Mouse (Mus musculus) heart, adult 9 months (tissue): Measurements from ENCODE around the gene Slc22a23.

Source experiments
- DNase-seq, 2 experiments: peaks; one replicate each; pipeline ENCODE4 v3.0.0; 2022; ENCODE audit warnings: low spot score in 2 of 2

Gene Slc22a23

DNA sequence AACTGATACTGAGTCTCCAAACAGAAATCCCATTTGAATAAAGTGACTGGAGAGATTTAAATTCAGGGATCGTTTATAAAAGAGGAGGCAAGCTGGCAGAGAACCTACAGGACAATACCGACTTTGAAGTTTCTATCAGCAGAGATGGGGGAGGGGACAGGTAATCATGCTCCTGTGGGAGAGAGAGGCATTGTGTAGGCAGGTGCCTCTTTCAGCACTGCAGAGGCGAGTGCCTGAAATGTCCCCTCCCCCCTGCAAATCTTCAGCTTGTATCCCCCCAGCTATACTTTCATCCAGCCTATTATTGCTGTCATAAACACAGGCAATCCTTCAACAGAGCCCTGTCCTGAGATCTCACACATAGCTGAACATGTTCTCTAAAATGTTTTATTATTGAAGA is 43.4 kb downstream of the Slc22a23 start:
- DNase-seq, result no peak

DNA sequence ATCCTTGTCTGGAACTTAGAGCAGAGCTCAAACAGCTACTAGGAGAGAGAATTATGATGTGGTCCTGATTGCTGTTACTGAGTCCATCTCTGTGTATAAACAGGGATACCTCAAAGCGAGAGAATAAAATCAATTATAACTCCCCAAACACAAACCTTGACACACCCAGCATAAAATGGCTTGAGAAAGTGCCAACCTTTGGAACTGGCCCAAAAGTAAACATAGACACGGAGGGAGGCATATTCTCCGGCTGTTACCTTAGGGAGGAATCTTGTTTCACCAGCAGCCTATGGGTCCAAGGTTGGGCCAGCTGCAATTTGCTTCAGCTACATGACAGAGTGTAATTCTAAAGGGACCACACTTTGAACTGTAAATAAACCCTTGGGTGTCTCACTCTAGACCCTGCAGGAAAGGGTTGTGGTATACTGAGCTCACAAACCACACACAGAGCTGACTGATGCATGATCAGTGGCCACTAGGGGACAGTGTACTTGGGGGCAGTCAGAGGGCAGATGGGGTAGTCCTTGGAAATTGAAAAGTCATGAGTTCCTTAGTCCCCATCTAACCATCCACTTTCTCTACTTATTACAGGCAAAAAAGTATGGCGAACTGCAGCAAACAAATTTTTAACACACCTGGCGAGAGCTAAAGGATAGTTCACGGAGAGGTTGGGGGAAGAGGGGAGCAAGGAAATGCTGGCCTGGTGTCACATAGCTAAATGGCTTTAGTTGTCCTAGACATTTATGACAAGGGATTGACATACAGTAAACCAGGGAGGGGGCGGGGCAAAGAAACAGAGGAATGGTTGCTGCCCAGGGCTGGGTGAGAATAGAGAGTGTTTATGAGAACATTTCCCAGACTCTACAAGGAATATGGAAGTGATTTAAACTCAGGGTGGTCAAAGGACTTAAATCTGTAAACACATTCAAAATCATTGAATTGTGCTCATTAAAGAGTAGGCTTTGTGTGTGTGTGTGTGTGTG is 45.3 kb downstream of the Slc22a23 start:
- no peak for DNase-seq

DNA sequence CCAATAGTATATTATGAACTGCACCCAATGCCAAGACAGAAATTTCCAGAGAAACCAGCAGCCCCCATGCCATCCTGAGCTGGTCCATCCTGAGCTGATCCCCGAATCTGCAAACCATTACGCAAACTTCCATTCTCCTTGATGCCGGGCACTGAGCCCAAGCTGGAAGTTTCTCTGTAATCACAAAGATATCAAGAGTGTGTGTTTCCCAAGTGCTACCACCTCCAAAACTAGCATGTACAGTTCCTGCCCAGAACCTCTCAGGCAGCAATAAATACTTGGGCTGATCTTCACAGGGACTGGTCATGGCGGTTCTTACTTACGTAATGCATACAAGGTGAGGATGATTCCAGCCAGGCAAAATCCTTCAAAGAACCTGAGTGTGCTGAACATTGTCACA is 46.3 kb downstream of the Slc22a23 start:
- DNase-seq, result no peak

DNA sequence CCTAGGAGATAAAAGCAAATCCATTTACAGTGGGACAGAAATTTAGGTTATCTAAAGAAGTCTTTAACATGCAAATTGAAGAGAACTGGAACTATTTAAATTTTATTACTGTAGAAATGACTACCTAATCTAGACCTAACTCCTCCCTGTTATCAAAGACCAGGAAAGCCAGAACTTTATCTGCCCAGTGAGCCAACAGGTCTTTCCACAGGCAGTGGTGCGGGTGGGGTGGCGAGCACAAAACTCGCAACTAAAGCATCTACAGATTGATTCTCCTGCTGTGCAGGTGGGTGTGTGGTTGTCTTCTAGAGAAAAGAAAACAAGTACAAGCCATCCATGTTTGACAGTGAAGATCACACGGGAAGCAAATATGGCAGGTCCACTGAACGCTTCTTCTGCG is 46.9 kb downstream of the Slc22a23 start:
- no peak for DNase-seq

DNA sequence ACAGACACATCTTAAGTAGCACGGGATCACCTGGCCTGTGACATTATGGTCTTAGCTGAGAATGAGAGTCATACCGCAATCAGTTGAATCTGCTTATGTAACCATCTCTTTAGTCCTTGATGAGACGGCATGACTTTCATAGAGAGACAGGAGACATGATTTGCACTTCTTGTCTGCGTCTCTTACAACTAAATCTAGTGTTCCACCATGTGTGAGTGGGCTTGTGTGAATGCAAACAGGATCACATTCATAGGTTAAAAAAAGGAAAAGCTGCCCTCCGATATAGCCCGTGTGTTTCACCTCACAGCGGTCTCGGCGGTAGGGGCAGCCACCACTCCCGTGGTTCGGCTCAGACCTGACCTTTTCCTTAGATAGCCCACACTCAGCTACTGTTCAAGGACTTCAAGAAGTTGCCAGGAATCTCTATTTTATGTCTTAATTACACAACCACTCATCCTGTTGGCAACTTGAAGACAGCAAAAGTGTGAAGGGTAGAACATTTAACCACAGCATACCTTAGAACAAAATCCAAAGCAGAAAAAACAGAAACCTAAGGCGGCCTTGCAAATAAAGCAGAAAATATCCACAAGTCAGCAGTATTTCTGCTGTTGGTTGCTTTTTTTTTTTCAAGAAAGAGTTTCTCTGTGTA is 49.1 kb downstream of the Slc22a23 start:
- no peak for DNase-seq

DNA sequence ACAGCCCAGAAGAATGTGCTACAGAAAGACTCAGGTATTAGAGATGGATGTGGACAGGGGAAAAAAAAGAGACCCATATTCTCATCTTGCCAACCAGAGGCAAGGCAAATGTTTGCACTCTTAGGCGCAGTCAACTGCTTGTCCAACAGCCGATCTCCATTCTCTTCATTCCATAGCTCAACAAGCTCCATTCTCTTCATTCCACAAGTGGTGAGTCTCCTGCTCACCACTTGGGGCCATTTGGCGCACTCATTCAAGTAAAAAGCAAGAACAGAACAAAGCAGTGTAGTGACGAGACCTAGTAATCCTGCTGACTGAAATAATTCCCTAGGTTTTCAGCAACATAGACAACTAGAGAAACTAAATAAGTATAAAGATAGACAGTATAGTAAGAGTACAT is 50.8 kb downstream of the Slc22a23 start:
- DNase-seq, result no peak

DNA sequence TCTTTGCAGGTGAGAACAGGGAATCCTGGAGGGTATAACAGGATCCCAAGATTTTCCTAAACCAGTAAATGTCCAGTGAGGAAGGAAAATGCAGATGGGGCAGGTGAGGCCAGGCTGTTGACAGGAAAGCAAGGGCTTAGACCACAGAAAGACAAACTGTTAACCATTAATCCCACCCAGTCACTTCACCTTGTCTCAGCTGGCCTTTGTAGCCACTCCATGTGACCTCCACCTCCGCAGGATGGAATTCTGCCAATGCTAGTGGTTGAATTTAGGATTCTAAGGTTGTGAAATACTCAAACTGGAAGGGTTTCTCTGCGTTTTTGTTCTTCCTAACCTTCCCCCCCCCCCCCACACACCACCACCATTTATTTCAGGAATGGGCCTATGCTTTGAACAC is 52.9 kb downstream of the Slc22a23 start:
- DNase-seq, result no peak

DNA sequence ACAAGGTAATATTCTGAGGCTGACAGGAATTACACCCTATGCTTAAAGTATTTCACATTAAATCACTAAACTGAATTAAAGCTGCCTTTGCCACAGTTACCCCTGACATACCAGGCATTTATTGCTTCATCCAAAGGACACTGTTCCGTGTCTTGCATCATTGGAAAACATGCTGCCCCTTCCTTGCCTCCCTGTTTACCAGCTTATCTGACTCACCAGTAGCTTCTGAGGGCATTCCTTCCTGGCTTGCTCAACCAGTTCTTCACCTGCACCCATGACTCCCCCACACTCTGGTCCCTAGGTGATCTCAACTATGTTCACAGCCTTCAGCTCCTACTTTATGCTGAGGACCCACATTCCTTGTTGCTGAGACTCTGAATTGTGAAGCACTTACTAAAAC is 54.6 kb downstream of the Slc22a23 start:
- DNase-seq, result no peak

DNA sequence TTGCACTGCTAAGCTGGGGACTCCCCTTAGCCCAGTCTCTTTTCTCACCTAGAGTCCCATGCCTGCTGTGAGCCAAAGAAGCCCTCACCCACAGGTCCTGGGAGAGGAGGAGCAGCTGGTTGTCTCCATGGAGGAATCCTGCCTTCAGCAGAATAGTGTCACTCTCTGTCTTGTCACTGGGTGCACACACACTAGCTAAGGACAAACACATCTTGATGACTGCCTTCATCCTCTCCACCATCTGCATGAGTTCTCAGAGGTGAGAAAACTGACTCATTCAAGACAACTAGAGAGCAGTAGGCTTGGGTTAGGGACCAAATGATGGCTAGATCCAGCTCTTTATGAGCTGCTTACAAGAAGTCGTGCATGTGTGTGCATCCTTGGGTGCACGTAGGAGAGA is 55.4 kb downstream of the Slc22a23 start:
- DNase-seq, result no peak

DNA sequence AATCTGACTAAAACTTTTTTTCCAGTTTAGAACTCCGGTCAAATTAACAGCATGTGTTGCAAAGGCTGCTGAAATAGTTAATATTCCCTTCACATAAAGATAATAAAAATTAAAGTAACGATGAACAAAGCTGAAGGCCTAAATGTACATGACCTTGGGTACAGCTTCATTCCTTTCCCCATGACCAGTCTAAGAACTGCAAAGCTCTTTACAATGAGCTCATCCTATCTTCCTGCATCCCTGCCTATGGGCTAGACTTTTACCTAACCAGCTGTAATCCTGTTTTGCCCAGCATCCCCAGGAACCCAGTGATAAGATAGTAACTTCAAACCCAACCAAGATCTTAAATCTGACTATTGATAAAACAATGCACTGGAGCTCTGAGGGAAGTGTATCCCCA is 56.9 kb downstream of the Slc22a23 start:
- DNase-seq, result no peak

DNA sequence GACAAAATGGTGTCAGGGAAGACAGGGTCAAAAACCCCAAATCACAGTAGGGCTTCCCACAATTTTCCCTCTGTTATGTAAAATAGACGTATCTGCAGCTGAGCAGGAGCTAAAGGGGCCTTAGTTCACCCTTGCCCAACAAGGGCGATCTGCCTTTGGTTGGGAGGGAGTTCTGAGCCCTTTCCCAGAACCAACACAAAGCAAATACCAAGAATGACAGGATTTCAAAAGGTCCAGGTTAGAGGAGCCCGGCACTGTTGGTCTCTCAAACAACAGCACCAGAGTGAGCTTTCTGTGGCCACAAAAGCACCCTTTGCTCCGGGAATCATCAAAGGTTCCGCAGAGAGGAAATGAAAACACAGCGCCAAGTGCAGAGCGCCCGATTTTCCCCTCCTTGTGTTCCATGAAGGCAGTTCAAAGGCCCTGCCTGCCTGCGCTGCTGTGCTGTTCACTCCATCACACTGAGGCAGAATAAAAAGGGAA is 57.3 kb downstream of the Slc22a23 start:
- DNase-seq, result no peak

DNA sequence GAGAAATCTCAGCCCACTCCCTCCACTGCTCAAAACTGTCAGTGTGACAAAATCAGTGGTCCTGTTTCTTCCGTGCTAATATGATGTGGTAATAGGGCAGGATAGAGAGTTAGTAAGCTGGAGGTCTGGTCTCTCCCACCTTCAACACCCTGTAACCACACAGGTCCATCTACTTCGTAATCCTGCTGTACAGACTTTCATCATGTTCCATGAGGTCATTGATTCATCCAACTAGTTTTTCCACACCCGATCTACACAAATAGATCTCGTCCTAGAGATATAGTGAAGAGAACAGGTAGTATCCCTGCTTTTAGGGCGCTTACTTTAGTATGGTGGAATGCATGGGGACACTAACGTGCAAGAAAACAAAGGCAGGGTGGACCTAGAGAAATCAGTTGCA is 63.6 kb downstream of the Slc22a23 start:
- no peak for DNase-seq

DNA sequence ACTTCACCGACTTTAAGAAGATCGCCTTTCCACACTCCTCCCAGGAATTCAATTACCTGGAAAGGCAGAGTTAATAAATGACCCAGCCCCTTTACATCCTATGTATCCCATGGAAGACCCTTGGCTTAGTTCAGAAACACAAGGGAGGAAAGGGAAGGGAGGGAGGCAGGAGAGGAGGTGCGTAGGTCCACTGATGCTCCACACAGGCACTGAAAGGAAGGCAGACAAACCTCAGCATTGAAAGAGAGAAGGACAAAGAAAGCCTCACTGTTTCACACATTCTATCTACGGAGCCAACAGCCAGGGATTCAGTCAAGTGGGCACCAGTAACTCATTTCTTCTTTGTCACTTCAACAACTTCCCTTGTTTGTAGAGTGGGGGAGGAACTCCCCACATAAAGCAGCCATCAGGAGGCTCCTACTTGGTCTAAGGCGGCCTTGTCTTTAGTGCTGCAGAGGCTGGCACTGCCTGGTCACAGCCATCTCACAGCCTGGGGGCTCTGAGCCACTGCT is 66.2 kb downstream of the Slc22a23 start:
- DNase-seq, result no peak

DNA sequence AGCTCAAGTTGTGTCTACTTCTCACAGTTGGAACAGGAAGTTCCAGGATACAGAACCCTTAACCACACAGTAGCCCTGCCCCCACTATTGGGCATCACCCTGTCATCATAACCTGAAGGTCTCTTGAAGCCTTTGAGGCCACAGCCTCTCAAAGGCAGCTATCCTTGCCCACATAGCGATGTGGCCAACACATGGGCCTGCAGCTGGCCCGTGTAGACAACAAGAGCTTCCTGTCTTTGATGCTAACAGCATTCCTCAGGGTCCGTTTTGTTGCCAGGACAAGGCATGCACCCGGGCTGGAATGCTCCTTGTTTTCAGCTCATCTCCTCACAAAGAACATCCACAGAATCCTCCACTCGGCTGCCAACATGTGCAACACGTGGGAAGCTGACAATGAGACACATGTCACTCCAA is 66.7 kb downstream of the Slc22a23 start:
- DNase-seq, result no peak

DNA sequence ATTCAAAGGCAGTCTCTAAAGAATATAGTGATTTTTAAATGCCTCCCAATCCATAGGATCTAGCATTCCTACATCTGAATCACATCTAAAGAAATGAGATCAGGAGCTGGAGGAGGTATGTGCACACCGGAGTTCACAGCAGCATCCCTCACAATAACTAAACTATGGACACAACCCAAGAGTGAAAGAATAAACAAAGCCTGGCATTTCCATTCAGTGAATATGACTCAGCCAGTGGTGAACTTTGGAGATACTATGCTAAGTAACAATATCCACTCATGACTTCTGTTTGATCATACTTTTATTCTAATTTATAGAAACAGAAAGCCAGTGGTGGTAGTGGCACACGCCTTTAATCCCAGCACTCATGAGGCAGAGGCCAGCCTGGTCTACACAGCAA is 67.4 kb downstream of the Slc22a23 start:
- DNase-seq, result no peak

DNA sequence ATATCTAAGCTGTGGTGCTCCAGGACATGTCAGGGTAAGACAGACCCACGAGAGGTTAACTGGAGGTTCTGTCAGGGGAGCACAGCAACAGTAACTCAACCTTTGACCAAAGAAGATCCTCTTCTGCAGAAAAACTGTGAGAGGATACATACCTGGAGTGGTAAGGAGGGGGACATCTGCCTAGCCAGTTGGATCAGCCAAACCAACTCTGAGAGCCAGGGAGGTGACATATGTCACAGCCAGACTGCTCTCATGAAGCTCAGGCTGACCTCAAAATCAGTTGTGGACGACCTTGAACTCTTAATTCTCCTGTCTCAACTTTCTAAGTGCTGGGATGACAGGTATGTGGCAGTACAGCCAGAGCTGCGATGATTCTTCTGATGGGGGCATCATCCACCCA is 68.0 kb downstream of the Slc22a23 start:
- no peak for DNase-seq

DNA sequence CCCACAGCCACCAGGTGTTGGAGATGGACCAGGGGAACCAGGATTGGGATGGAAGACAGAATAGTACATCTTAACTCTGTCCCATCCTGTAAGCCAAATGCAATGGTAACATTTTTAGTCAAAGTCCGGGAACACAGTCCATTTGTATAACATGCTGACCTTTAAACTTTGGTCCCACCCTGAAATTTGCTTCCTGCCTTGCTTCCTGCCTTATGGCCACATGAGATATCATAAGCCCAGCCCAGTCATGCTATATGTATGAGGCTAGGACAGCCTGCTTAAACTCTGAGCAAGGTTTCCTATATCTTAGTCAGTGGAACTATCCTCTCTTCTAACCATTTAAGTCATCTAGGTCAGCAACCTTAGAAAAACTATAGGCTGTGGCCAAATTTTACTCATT is 70.1 kb downstream of the Slc22a23 start:
- no peak for DNase-seq

DNA sequence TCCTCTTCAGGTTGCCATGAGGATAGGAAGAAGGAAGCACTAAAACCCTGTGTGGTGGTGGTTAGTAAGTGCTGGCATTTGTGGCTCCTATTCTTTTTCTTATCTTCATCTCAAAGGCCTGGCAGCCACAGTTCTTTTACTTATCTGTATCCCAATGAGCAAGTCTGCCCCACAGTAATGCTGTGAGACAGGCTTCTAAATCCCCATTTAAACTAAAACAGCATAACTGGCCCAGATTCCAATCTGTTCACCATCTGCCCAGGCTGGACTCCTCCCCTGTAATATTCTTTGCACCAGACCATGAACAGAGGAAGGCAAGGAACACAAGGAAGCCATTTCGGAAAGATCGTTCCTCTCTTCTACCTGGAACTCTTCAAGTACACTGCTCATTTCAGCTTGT is 70.6 kb downstream of the Slc22a23 start:
- no peak for DNase-seq

DNA sequence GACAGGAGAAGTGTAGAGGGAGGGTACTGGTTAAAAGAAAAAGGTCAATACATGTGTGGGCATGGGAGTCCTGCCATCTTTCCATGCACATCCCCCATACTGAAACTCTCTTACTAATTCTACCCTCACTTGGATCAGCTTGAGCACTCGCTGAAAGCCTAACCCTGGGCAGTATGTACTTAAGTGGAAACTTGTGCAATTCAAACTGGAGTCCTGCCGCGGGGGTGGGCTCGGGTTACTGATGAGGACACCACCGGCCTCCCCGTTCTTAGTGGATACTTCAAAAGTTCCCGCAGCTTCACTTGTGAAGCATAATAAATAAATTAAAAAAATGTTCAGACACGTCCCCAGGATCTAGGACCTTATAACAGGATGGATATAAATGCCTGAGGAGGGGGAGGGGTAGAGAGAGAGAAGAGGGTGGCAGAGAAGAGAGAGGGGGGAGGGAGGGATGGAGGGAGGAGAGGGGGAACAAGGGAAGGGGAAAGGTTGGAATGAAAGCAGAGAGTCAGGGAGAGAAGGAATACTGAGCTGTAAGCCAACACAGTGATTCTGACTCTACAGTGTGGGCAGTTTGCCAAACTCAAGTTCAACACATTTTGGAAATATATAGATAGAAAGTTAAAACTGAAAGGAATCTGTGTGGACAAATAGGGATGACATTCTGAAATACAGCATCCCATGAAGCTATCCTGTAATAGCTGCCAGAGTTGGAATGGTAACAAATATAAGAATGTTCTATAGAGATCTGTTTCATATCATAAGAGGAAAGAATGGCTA is 72.5 kb downstream of the Slc22a23 start:
- no peak for DNase-seq

DNA sequence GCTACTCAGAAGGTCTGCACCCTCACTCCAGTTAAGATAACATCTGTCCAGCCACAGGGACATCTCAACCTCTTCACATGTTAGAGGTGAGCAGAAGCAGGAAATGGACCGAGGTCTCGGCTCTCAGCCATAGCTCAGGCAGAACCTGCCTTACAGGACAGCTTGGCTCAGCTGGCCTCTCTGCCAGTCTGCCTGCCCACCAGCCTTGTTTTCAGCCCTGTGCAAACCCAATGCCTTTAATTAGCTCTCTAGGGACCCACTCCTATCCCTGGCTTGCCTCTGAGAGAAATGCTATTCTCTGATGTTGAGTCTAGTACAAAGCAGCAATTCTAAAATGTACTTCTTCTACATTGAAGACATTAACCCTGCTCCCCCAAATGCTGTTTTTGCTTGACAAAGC is 73.3 kb downstream of the Slc22a23 start:
- no peak for DNase-seq

DNA sequence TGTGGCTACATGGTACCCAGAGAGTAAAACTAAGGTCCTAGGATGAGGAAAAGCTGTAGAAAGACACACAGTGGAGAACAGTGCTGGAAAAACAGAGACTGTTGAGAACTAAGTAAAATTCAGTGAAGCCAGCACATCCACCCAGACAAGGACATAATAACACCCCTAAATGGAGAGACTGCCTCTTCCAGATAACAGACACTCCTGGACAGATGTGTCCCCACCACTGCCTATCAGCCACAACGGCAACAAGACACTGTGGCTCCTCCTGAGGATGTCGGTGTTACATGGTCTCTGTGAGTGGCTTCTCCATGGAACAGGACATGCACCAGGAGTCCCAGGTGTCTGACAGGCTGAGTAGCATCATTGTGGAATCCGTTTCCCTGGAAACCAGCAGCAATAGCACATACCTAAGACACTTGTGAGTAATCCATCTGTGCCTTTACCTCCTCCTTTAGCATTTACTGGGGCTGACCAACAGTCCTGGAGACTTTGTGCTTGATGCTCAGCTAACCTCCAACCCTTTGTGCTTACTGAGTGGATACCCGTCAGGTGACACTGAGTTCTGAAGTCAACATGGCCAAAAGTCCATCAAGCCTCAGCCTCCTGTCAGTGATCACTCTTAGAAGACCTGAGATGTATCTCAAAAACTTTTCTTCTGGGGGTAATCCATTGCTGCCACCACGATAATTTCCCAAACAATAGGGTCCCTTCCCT is 73.9 kb downstream of the Slc22a23 start:
- DNase-seq, result no peak
